Mouse (Mus musculus): ENCODE measurements around the gene Vdac2.

The Vdac2 gene

DNA sequence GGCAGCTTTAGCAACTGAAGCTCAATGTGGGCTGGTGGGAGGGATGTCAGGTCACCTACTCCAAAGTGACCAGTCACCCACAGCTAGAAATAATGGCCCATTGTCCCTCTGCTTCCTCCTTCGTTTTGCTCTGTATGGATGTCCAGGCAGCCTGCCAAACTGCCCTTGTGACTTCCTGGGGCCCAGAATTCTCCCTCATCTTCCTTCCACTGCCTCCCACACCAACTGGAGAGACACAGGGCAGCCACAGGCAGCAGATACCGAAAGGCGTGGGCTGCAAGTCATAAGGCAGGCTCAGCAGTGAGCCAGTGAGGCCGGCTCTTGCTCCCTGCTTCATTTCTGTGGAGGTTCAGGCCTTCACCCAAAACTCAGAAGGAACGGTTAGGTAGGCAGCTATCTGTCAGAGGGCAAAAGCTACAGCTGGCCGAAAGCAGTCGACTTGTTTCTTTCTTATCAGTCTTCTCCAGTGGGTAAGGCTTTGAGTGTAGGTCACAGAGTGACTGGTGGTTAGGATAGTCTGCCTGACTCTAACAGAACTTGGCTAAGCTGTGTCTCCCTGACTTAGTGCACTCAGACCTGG, 2.2 kb upstream of the Vdac2 start:
- H3K36me3 ChIP-seq (ENCODE audit: insufficient read depth, low read length) = no peaks in the 10 kb centered on the region
- H3K9me3 ChIP-seq (ENCODE audit: low read length) = no peaks in the 10 kb centered on the region
- TF ChIP-seq CTCF (conservative IDR thresholded peaks at IDR 0.05; ENCODE audit: low read length) (no peak), NANOG (IDR thresholded peaks at IDR 0.05; ENCODE audit: borderline replicate concordance, low read length) (no peak), POU5F1 (IDR thresholded peaks at IDR 0.05; ENCODE audit: borderline replicate concordance, low read length) (no peak)
- peaks cover 17% of the 10 kb centered on the region for H3K27me3 ChIP-seq (ENCODE audit: insufficient read depth, low read length)
- H3K4me1 ChIP-seq (replicated peaks; ENCODE audit: low read depth, low read length) = peaks cover 2% of the 10 kb centered on the region; the same call in 1 of the 2 replicates
- no peak overlapping the region for H3K4me3 ChIP-seq (replicated peaks; ENCODE audit: low read length)

DNA sequence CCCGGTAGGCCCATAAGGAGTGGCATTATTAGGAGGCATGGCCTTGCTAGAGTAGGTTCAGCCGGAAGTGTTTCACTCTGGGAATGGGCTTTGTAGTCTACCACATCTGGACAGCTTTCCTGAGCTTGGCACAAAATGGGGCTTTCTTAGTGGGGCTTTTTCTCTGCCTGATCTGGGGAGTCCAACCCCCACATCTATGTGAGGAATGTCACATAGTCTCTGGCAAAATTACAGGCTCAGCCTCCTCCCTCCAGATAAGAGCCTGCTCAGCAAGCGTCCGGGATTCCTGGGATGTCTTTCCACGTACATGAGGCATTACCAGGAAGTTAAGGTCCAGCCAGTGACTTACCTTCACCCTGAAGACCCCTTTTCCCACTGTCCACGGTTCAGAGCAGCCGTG, 1.1 kb upstream of the Vdac2 start:
- H3K27me3 ChIP-seq (ENCODE audit: insufficient read depth, low read length) = peaks cover 17% of the 10 kb centered on the region

DNA sequence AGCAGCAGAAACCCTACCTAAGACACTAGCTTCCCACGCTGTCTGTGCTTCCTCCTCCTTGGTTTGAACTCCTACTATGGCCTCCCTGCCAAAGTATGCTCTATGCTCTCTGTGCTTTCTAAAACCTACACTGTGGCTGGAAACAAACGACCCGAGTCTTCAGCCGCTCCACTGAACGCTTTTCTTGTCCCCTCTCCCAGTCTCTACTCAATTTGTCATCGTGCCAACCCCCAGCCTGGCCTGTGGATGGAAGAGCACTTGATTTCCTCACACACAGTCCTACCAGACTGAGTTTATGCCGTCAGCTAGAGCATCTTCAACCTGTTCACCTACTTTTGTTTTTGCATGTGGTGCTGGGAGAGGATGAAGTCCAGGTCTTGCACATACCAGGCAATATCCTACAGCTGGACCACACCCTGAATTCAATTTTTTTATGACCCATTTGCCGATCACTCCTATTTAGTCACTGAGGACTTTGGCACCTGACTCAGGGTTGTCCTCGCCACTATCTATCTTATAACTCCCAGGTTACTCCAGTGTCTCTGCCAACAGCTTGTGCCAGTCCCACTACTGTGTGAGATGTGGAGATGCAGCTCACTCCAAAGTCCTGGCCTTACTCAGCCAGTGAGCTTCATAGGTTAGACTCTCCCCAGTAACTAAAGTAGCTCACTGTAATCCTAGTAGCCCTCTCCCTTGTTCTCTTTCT, 901 bp downstream of the Vdac2 start:
- H3K4me3 ChIP-seq (replicated peaks; ENCODE audit: low read length) = no peak overlapping the region
- no peak for TF ChIP-seq POU5F1 (IDR thresholded peaks at IDR 0.05; ENCODE audit: borderline replicate concordance, low read length)
- TF ChIP-seq NANOG (IDR thresholded peaks at IDR 0.05; ENCODE audit: borderline replicate concordance, low read length) = no peak
- TF ChIP-seq CTCF (conservative IDR thresholded peaks at IDR 0.05; ENCODE audit: low read length) = no peak
- H3K9me3 ChIP-seq (ENCODE audit: low read length) = no peaks in the 10 kb centered on the region
- peaks cover 15% of the 10 kb centered on the region for H3K4me1 ChIP-seq (replicated peaks; ENCODE audit: low read depth, low read length)
- no peaks in the 10 kb centered on the region for H3K36me3 ChIP-seq (ENCODE audit: insufficient read depth, low read length)
- peaks cover 17% of the 10 kb centered on the region for H3K27me3 ChIP-seq (ENCODE audit: insufficient read depth, low read length)

More for the DNA sequence above, 1.1 kb upstream of the Vdac2 start:
- H3K36me3 ChIP-seq (ENCODE audit: insufficient read depth, low read length) = no peaks in the 10 kb centered on the region
- no peaks in the 10 kb centered on the region for H3K4me1 ChIP-seq (replicated peaks; ENCODE audit: low read depth, low read length)
- no peaks in the 10 kb centered on the region for H3K9me3 ChIP-seq (ENCODE audit: low read length)
- H3K4me3 ChIP-seq (replicated peaks; ENCODE audit: low read length) = no peak overlapping the region
- TF ChIP-seq POU5F1 (IDR thresholded peaks at IDR 0.05; ENCODE audit: borderline replicate concordance, low read length) (no peak), CTCF (conservative IDR thresholded peaks at IDR 0.05; ENCODE audit: low read length) (no peak), NANOG (IDR thresholded peaks at IDR 0.05; ENCODE audit: borderline replicate concordance, low read length) (no peak)

DNA sequence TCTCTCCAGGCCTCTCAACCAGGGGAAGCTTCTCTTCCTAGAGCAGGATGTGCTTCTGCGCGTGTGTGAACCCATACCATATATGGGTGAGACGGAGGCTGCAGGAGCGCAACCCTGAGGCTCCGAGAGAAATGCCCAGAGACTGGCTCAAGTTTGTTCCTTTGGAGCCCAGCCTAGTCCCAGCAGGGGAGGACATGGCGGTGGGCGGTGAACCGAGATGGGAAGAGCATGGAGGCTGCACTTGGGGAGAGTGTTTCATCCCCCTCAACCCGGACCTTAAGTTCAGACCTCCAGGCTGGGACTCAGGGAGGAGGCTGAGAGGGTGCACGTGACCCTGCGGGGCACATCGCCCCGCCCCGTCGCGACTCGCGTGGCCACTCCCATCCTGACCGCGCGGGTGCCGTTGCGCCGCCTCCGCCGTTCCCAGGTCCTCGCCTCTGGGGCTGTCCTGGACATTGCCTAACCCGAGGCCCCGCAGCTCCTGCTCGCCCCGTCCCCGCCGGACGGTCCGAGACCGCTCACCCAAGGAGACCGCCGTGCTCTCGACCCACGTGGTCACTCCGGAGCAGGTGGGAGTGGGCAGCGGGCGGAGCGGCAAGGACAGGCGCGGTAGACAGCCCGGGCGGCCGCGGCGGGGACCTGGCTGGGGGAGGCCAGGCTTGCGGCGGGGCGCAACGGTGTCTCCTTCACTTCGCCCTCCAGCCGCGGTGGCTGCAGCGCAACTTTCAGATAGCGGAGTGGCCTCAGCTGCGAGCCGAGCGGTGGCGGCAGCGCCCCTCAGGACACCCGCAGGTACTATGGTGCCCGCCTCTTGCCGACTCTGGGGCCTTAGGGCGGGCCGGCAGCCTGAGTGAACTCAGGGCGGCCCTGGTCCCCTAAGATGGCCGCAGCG, 6.1 kb downstream of the Vdac2 start:
- H3K4me1 ChIP-seq (replicated peaks; ENCODE audit: low read depth, low read length) = peaks cover 48% of the 10 kb centered on the region
- H3K36me3 ChIP-seq (ENCODE audit: insufficient read depth, low read length) = peaks cover 34% of the 10 kb centered on the region
- TF ChIP-seq POU5F1 (IDR thresholded peaks at IDR 0.05; ENCODE audit: borderline replicate concordance, low read length) (no peak), CTCF (conservative IDR thresholded peaks at IDR 0.05; ENCODE audit: low read length) (no peak), NANOG (IDR thresholded peaks at IDR 0.05; ENCODE audit: borderline replicate concordance, low read length) (no peak)
- H3K4me3 ChIP-seq (replicated peaks; ENCODE audit: low read length) = peak overlapping the region; percentile 99
- H3K9me3 ChIP-seq (ENCODE audit: low read length) = no peaks in the 10 kb centered on the region
- H3K27me3 ChIP-seq (ENCODE audit: insufficient read depth, low read length) = peaks cover 5% of the 10 kb centered on the region; the same call in 1 of the 2 replicates

DNA sequence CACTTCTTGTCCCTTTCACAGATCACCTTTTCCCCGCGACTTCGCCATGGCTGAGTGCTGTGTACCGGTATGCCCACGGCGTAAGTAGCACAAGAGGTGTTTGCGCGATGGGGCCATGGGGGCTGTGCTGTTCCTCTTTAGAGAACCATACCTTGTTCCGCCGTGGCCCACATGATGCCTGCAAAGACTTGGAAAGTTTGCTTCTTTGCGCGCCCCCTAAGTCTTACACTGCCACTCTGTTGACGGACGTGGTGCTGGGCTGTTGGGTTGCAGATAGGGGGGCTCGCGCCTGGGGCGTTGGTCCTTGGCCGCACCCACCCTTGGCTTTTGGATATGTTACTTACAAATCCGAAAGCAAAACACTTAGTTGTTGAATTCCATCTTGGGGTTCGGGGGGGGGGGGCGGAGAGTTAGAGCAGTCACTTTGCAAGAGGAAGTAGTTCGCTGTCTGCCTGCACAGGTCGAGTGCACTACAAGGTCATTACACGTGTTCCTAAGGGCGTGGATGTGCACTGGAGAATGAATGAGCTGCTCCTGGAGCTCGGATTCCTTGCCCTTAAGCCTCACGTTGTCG, 6.9 kb downstream of the Vdac2 start:
- peaks cover 52% of the 10 kb centered on the region for H3K4me1 ChIP-seq (replicated peaks; ENCODE audit: low read depth, low read length)
- peak overlapping the region; percentile 99 for H3K4me3 ChIP-seq (replicated peaks; ENCODE audit: low read length)
- no peaks in the 10 kb centered on the region for H3K9me3 ChIP-seq (ENCODE audit: low read length)
- H3K36me3 ChIP-seq (ENCODE audit: insufficient read depth, low read length) = peaks cover 41% of the 10 kb centered on the region
- 0 out of 2 replicates have a peak, but pooled peaks cover under 1% of the 10 kb centered on the region for H3K27me3 ChIP-seq (ENCODE audit: insufficient read depth, low read length)
- TF ChIP-seq POU5F1 (IDR thresholded peaks at IDR 0.05; ENCODE audit: borderline replicate concordance, low read length) (no peak), NANOG (IDR thresholded peaks at IDR 0.05; ENCODE audit: borderline replicate concordance, low read length) (no peak), CTCF (conservative IDR thresholded peaks at IDR 0.05; ENCODE audit: low read length) (no peak)

- Histone ChIP-seq H3K4me3 (replicated peaks; ENCODE audit: low read length) (no peak overlapping the region), H3K27me3 (ENCODE audit: insufficient read depth, low read length) (no peaks in the 10 kb centered on the region), H3K36me3 (ENCODE audit: insufficient read depth, low read length) (peaks cover 97% of the 10 kb centered on the region), H3K9me3 (ENCODE audit: low read length) (no peaks in the 10 kb centered on the region), H3K4me1 (replicated peaks; ENCODE audit: low read depth, low read length) (peaks cover 61% of the 10 kb centered on the region)
- no peak for TF ChIP-seq NANOG (IDR thresholded peaks at IDR 0.05; ENCODE audit: borderline replicate concordance, low read length)
Observed at GRCm38 (mm10) chr14:21838336-21839017, 13.4 kb downstream of the Vdac2 start.

- Histone ChIP-seq H3K4me3 (replicated peaks; ENCODE audit: low read length) (no peak overlapping the region), H3K4me1 (replicated peaks; ENCODE audit: low read depth, low read length) (peaks cover 65% of the 10 kb centered on the region), H3K9me3 (ENCODE audit: low read length) (no peaks in the 10 kb centered on the region), H3K36me3 (ENCODE audit: insufficient read depth, low read length) (peaks cover 98% of the 10 kb centered on the region), H3K27me3 (ENCODE audit: insufficient read depth, low read length) (no peaks in the 10 kb centered on the region)
- TF ChIP-seq POU5F1 (IDR thresholded peaks at IDR 0.05; ENCODE audit: borderline replicate concordance, low read length) (no peak), NANOG (IDR thresholded peaks at IDR 0.05; ENCODE audit: borderline replicate concordance, low read length) (no peak), CTCF (conservative IDR thresholded peaks at IDR 0.05; ENCODE audit: low read length) (peak; percentile 12; the same call in 1 of the 2 replicates)
Observed at GRCm38 (mm10) chr14:21841819-21842592, 17.0 kb downstream of the Vdac2 start.
